Mouse (Mus musculus): ENCODE measurements around the gene Fkbpl. TPM values are rescaled to one million over a fixed set of nuclear protein-coding genes. Genes with fewer than 3 reads are reported as not detected.

The Fkbpl gene
- polyA plus RNA-seq, 1 experiment from 2014 or later: 5.6 TPM

GRCm38 (mm10) chr17:34680621-34681020, 36.1 kb downstream of the Fkbpl start:
- Histone ChIP-seq H3K4me1 (ENCODE audit: insufficient read depth) (no peaks in the 10 kb centered on the region), H3K27ac (ENCODE audit: low read depth) (no peak overlapping the region), H3K9me3 (ENCODE audit: low read length) (no peaks in the 10 kb centered on the region), H3K36me3 (replicated peaks; ENCODE audit: insufficient read depth, low read length) (no peaks in the 10 kb centered on the region), H3K4me3 (ENCODE audit: low read depth, low read length) (no peak overlapping the region), H3K27me3 (ENCODE audit: insufficient read depth, low read length) (peaks cover 38% of the 10 kb centered on the region), H3K4me2 (ENCODE audit: low read depth, low read length) (no peak overlapping the region), H3K9ac (replicated peaks) (no peak overlapping the region)
- ATAC-seq: no peak
- WGBS (ENCODE audit: insufficient replicate concordance): 75% methylated on average over 4 of the region's 4 CpGs
- no peak for DNase-seq
- TF ChIP-seq EP300 (IDR thresholded peaks at IDR 0.05; ENCODE audit: low read depth) (no peak), CTCF (IDR thresholded peaks at IDR 0.05; ENCODE audit: low read depth) (no peak)

DNA sequence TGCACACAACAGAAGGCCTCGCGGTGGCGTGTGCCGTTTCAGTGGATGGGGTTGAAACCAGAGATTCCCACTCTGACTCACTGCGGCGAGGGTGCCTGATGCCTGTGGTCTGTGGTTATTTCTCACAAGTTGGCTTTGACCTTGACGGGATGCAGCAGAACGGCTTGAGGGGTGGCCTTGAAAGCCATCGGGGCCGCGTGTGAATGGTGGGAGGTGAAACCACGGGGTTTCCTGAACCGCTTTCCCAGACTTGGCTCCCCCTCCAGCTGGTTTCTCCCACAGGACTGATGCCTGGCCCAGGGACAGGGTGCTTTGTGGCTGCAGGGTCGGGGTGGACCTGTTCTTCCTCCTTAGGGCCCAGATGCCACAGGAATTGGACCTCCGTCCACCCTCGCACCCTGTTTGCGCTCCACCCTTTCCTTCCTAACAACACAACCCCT, 36.6 kb downstream of the Fkbpl start:
- TF ChIP-seq CTCF (IDR thresholded peaks at IDR 0.05; ENCODE audit: low read depth): no peak
- H3K4me1 ChIP-seq (ENCODE audit: insufficient read depth): no peaks in the 10 kb centered on the region
- H3K4me3 ChIP-seq (ENCODE audit: low read depth, low read length): no peak overlapping the region
- whole genome bisulfite sequencing (ENCODE audit: insufficient replicate concordance): 23% methylated on average over 17 of the region's 17 CpGs
- H3K27ac ChIP-seq (ENCODE audit: low read depth): no peak overlapping the region
- ATAC-seq (no peak), DNase-seq (no peak)
- H3K27me3 ChIP-seq (ENCODE audit: insufficient read depth, low read length): peaks cover 38% of the 10 kb centered on the region
- no peaks in the 10 kb centered on the region for H3K36me3 ChIP-seq (replicated peaks; ENCODE audit: insufficient read depth, low read length)
- H3K9ac ChIP-seq (replicated peaks): no peak overlapping the region
- H3K4me2 ChIP-seq (ENCODE audit: low read depth, low read length): no peak overlapping the region
- no peaks in the 10 kb centered on the region for H3K9me3 ChIP-seq (ENCODE audit: low read length)

- Histone ChIP-seq H3K27me3 (ENCODE audit: insufficient read depth, low read length) (peaks cover 29% of the 10 kb centered on the region), H3K36me3 (replicated peaks; ENCODE audit: insufficient read depth, low read length) (no peaks in the 10 kb centered on the region), H3K4me3 (ENCODE audit: low read depth, low read length) (no peak overlapping the region), H3K4me2 (ENCODE audit: low read depth, low read length) (no peak overlapping the region), H3K9me3 (ENCODE audit: low read length) (no peaks in the 10 kb centered on the region), H3K4me1 (ENCODE audit: insufficient read depth) (no peaks in the 10 kb centered on the region), H3K9ac (replicated peaks) (no peak overlapping the region), H3K27ac (ENCODE audit: low read depth) (no peak overlapping the region)
- TF ChIP-seq EP300 (IDR thresholded peaks at IDR 0.05; ENCODE audit: low read depth): no peak
- TF ChIP-seq CTCF (IDR thresholded peaks at IDR 0.05; ENCODE audit: low read depth): peak; percentile 13; the same call in 1 of the 2 replicates
- DNase-seq (no peak), ATAC-seq (no peak)
- WGBS (ENCODE audit: insufficient replicate concordance): 59% methylated on average over 11 of the region's 11 CpGs
These were observed 37.4 kb downstream of the Fkbpl start for GRCm38 (mm10) chr17:34681881-34682536.

DNA sequence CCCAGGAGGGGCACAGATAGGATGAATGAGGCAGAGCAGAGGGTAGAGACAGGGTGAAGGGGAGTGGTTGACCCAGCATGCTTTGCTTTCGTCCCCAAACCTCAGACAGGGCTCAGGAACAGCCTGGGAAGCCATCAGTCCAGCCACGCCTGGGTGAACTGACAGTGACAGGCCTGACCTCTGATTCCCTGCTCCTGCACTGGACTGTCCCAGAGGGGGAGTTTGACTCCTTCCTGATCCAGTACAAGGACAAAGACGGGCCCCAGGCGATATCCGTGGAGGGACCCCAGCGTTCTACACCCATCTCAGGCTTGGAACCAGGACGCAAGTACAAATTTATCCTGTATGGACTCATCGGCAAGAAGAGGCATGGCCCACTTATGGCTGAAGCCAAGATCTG, 38.6 kb downstream of the Fkbpl start:
- H3K4me3 ChIP-seq (ENCODE audit: low read depth, low read length): no peak overlapping the region
- no peak overlapping the region for H3K4me2 ChIP-seq (ENCODE audit: low read depth, low read length)
- no peak overlapping the region for H3K27ac ChIP-seq (ENCODE audit: low read depth)
- no peak for TF ChIP-seq EP300 (IDR thresholded peaks at IDR 0.05; ENCODE audit: low read depth)
- no peak for TF ChIP-seq CTCF (IDR thresholded peaks at IDR 0.05; ENCODE audit: low read depth)
- peaks cover 29% of the 10 kb centered on the region for H3K27me3 ChIP-seq (ENCODE audit: insufficient read depth, low read length)
- H3K9me3 ChIP-seq (ENCODE audit: low read length): no peaks in the 10 kb centered on the region
- no peak overlapping the region for H3K9ac ChIP-seq (replicated peaks)
- ATAC-seq (no peak), DNase-seq (no peak)
- H3K36me3 ChIP-seq (replicated peaks; ENCODE audit: insufficient read depth, low read length): no peaks in the 10 kb centered on the region
- no peaks in the 10 kb centered on the region for H3K4me1 ChIP-seq (ENCODE audit: insufficient read depth)
- 74% methylated on average over 8 of the region's 8 CpGs for WGBS (ENCODE audit: insufficient replicate concordance)

GRCm38 (mm10) chr17:34683686-34684220, 39.2 kb downstream of the Fkbpl start:
- no peak overlapping the region for H3K4me2 ChIP-seq (ENCODE audit: low read depth, low read length)
- H3K36me3 ChIP-seq (replicated peaks; ENCODE audit: insufficient read depth, low read length): no peaks in the 10 kb centered on the region
- no peak overlapping the region for H3K4me3 ChIP-seq (ENCODE audit: low read depth, low read length)
- TF ChIP-seq CTCF (IDR thresholded peaks at IDR 0.05; ENCODE audit: low read depth): no peak
- no peak for TF ChIP-seq EP300 (IDR thresholded peaks at IDR 0.05; ENCODE audit: low read depth)
- H3K9ac ChIP-seq (replicated peaks): no peak overlapping the region
- DNase-seq: no peak
- no peaks in the 10 kb centered on the region for H3K4me1 ChIP-seq (ENCODE audit: insufficient read depth)
- H3K27ac ChIP-seq (ENCODE audit: low read depth): no peak overlapping the region
- no peaks in the 10 kb centered on the region for H3K9me3 ChIP-seq (ENCODE audit: low read length)
- peaks cover 25% of the 10 kb centered on the region for H3K27me3 ChIP-seq (ENCODE audit: insufficient read depth, low read length)
- WGBS (ENCODE audit: insufficient replicate concordance): 58% methylated on average over 10 of the region's 10 CpGs
- no peak for ATAC-seq

- Histone ChIP-seq H3K36me3 (replicated peaks; ENCODE audit: insufficient read depth, low read length) (no peaks in the 10 kb centered on the region), H3K4me1 (ENCODE audit: insufficient read depth) (no peaks in the 10 kb centered on the region), H3K9ac (replicated peaks) (no peak overlapping the region), H3K27ac (ENCODE audit: low read depth) (no peak overlapping the region), H3K9me3 (ENCODE audit: low read length) (no peaks in the 10 kb centered on the region), H3K4me3 (ENCODE audit: low read depth, low read length) (no peak overlapping the region), H3K27me3 (ENCODE audit: insufficient read depth, low read length) (peaks cover 19% of the 10 kb centered on the region), H3K4me2 (ENCODE audit: low read depth, low read length) (no peak overlapping the region)
- 60% methylated on average over 9 of the region's 9 CpGs for WGBS (ENCODE audit: insufficient replicate concordance)
- no peak for TF ChIP-seq CTCF (IDR thresholded peaks at IDR 0.05; ENCODE audit: low read depth)
- no peak for TF ChIP-seq EP300 (IDR thresholded peaks at IDR 0.05; ENCODE audit: low read depth)
- no peak for DNase-seq
- ATAC-seq: no peak
These were observed 39.8 kb downstream of the Fkbpl start for GRCm38 (mm10) chr17:34684253-34684893.

Data from liver, postnatal 0 days (tissue).